Mouse (Mus musculus): ENCODE results near the gene Nudt17.

Gene Nudt17

DNA sequence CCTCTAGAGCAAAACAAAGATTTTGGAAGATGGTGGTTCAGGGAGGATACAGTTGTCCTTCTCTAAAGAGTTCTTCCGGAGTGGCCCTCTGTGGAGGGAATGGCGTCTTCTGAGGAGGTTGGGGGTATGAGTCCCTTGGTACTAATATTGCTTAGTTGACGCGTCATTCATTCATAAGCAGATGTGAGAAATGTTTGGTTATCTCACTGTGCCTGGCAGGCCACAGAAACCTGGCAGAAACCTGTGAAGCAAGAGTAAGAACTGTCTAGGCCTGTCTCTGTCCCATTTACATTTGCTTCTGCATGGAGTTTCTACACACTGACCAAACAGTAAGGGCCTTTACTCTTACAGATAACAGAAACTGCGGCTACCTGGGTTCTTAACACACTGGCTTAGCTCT is 36.8 kb downstream of the Nudt17 start:
- CTCF ChIA-PET = interaction anchor here (0.7 kb wide), 1 partner anchor 1496 kb away, joined by 3 read pairs; no protein-coding TSS in a partner anchor

DNA sequence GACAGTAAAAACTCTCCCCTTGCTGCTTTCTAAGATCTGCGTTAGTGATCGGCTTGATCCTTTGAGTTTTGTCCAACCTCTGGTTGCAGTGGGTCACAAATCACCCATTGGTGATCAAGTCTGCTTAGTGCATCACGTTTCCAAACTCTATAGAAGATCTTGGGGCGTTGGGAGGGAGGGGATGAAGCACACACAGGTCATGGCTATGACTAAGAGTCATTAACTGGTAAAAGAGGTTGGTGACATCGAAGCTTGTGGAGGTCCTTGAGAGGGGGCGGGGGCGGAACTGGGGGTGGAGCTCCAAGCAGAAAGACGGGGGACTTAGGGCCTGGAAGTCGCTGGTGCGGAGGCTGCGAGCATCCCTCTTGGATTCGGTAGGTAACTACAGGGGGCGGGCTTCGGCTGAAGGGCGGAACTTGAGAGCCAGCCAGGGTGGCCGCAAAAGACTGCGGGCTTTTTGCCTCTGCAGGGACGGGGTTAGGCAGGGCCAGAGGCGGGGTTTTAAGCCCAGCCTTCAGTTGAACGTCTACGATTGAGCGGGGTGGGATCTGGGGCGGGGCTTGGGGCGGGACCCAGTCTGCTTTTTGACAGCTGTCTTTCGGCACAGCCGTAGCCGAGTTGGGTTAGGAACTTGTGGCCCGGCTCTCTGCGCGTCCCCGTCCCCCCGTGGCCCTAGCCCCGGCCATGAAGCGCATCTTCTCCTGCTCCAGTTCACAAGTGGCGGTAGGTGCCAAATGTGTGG is 38.5 kb downstream of the Nudt17 start, which contains the start of gene Ankrd35:
Gene Ankrd35, plus strand, starts transcription at position 405 of the 742 bp plus-strand sequence.
- CTCF ChIA-PET = interaction anchor here (0.6 kb wide), 1 partner anchor 1990 kb away, joined by 3 read pairs; no protein-coding TSS in a partner anchor

DNA sequence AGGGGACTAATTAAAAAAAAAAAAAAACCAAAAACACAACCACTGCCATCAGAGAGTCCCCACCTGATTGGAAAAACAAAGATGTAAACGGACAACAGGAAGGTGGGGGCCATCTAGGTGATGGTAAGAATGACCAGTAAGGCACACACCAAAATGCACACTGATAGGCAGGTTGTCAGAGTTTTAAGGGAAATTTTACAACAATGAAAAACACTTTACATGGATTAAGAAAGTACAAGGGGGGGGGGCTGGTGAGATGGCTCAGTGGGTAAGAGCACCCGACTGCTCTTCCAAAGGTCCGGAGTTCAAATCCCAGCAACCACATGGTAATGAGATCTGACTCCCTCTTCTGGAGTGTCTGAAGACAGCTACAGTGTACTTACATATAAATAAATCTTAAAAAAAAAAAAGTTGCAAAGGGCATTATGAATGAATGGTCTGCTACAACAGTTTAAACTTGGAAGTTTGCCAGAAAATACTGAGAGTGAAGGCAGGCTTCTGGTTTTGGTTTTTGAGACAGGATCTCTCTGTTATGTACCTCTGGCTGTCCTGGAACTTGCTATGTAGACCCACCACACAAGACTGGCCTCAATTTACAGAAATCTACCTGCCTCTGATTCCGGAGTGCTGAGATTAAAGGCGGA is 39.8 kb downstream of the Nudt17 start:
- CTCF ChIA-PET = no interaction called here

DNA sequence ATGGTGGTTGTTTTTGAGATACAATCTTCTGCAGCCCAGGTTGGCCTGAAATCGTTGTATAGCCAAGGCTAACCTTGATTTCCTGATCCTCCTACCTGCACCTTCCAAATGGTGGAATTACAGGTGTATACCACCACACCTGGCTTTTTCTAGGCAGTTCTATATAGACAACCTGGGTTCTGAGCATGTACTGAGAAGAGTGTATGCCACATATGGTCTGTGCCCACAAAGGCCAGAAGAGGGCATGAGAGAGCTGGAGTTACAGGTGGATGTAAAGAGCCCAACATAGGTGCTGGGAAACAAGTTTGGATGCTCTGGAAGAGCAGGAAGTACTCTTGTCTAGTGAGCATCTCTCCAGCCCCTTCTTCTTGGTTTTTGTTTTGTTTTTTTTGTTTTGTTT is 41.0 kb downstream of the Nudt17 start:
- CTCF ChIA-PET = interaction anchor here (0.7 kb wide), 1 partner anchor 32 kb away, joined by 4 read pairs; no protein-coding TSS in a partner anchor

DNA sequence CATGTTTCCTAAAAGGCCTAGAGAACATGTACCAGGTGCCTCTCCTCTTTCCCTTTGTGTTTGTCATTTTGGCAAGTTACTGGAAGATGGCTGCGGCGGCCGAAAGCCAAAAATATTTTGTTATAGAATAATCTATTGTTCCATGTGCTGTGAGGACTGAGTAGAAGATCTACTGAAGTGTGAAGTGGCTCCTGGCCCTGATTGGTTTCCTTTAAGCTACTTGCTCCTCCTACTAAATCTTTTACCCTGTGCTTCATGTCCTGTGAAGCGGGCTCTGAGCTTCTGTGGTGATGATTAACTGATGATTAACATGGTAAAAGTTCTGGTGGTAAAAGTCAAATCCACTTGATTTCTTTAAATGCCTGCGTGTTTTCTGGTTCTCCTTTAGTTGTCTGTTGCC is 41.4 kb downstream of the Nudt17 start:
- CTCF ChIA-PET = no interaction called here

DNA sequence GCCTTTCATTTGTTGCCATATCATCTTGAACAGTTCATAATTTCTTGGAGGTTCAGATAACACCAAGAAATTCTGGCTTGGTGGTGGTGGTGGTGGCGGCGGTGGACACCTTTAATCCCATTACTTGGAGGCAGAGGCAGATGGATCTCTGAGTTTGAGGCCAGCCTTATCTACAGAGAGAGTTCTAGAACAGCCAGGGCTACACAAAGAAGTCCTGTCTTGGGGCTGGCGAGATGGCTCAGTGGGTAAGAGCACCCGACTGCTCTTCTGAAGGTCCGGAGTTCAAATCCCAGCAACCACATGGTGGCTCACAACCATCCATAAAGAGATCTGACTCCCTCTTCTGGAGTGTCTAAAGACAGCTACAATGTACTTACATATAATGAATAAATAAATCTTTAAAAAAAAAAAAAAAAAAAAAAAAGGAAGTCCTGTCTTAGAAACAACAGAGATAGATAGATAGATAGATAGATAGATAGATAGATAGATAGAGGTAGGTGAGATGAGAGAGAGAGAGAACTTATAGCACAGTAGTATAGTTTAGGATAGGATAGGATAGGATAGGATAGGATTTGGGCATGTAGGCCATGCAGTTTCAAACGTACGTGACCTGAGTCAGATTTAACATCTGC is 42.5 kb downstream of the Nudt17 start:
- CTCF ChIA-PET = interaction anchor here (0.6 to 0.7 kb wide), 2 partner anchors 11 to 61 kb away, joined by 4 to 6 read pairs; partner anchors contain the start of genes Polr3c and Rnf115

DNA sequence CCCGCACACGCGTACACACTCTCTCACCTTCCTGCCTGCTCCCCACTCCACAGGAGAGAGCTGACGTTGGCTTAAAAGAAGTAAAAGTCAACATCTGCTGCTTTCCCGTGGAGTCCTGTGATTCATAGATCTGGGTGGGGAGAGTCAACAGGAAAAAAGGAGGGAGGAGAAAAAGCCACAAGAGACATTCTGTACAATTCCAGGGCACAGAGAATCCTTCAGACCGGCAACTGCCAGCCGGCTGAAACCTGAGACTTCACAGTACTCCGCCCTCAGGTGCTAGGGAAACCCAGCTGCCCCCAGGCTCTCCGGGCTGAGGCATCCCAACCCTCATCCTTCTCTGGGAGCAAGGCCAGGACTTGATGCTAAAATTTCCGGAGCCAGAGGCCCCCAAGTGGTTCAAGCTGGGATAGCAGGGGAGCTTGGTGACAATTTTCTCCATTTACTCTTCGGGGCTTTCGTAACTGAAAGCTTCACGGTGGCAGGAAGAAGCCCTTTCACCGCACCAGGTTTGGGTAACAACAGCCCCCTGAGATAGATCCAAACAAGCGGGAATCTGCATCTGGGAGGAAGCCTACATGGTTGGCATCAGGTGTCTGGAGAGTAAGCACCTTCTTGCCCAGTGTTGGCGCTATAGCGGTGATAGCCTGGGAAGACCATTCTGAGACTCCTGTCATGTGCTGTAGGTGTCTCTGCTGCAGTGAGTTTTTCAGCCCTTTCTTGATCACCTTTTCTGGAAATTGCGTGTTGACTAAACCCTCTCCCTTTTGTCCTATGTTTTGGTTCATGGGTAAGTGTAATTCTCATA is 44.7 kb downstream of the Nudt17 start:
- CTCF ChIA-PET = interaction anchor here (0.8 kb wide), 1 partner anchor 34 kb away, joined by 3 read pairs; the partner anchor contains the start of gene Rbm8a

DNA sequence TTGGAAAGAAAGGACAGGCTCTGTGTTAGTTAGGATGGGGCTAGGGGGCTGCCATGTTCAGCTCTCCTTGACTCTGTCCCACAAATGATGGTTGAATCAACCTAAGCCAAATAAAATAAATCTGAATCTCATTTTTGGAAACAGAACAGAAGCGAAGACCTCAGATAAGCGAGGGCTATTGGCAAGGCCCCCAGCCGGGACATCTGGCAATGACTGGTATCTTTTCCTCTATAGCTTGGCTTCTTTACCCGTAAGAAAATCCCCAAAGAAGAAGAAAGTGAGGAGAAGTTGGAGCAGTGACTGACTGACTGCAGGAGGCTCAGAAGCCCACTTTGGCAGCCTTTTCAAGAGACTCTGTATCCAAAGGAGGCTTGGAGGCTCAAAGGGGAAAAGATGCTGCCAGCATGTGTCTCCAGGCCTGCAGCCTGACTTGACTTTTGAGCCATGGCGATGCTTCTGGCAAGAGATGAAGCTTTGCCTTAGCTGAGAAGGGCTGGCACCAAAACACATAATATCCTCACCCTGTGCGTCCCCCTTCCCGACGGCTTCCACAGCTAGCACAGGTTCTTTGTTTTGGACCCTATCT is 45.5 kb downstream of the Nudt17 start:
- CTCF ChIA-PET = interaction anchor here (0.8 kb wide), 1 partner anchor 33 kb away, joined by 3 read pairs; the partner anchor contains the start of gene Rbm8a

DNA sequence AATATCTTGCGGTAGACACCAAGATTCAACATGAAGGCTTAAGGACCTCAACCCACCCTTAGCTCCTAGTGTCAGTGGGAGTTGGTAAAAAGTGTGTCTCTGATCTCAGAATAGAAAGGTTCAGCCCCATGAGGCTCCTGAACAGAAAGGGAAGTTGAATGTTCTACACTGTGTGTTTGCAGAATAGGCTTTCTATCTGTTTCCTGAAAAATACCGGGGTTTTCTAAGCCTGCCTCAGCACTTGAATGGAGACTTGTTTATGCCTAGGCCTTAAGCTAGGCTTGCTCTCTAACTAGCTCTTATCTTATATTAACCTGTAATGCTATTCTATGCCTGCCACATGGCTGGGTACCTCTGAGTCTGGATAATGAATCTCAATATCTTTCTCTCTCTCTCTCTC is 47.5 kb downstream of the Nudt17 start:
- CTCF ChIA-PET = interaction anchor here (0.7 kb wide), 1 partner anchor 16 kb away, joined by 3 read pairs; no protein-coding TSS in a partner anchor
